Mouse (Mus musculus) CH12F3 (cell line): Measurements from ENCODE around the gene Magi2.
"Not testable (repeated sequence)": the region's sequence is repeated elsewhere in the genome, so short reads cannot be mapped to it uniquely, and the experiment has no call there.

ENCODE experiments used
- in situ Hi-C: fragments of 300-500 bp; cut with MboI; formaldehyde crosslinking; loops from 2 replicates; pipeline ENCODE4 v1.14.3; 2020; ENCODE audit warnings: low sequenced_read_pairs

Gene Magi2

GRCm38 (mm10) chr5:20470466-20470865 is 1243.6 kb downstream of the Magi2 start:
- in situ Hi-C loops, result no loop called here

DNA sequence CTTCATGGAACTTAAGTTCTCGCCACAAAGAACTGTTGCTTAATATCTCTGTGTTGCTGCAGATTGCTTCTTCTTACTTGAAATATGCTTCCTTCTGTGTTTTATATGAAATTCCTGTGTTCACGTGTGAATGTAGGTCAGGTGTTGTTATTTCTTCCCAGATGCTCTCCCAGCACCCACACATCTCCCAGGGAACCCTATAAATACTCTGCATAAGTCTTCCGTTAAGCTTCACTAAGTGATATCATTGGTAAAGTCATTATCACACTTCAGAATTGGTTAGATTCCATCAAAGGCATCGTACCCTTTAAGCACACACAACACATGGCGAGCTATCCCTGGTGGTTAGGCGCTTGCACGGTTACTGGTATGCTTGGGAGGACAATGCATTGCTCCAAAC is 1257.7 kb downstream of the Magi2 start:
- in situ Hi-C loops, result no loop called here

DNA sequence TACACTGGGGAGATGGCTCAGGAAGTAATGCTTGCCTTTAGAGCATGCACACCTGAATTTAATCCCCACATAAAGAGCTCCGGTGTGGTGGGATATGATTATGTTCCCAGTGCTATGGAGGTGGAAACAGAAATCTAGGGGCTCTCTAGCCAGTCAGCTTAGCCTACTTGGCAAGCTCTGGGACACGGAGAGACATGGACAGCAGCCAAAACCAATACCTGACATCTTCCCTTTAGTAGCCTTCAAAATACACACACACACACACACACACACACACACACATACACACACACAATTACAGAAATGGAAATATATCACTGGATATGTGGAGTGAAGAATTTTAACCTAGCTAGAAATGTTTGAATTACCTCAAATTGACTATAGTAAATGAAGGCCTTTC is 1265.1 kb downstream of the Magi2 start:
- in situ Hi-C loops, result no loop called here

GRCm38 (mm10) chr5:20492679-20493078 is 1265.8 kb downstream of the Magi2 start:
- in situ Hi-C loops, result no loop called here

GRCm38 (mm10) chr5:20494010-20494409 is 1267.2 kb downstream of the Magi2 start:
- in situ Hi-C loops, result no loop called here

GRCm38 (mm10) chr5:20496924-20497323 is 1270.1 kb downstream of the Magi2 start:
- in situ Hi-C loops, result no loop called here

GRCm38 (mm10) chr5:20499031-20499600 is 1272.3 kb downstream of the Magi2 start:
- in situ Hi-C loops, result no loop called here

GRCm38 (mm10) chr5:20508609-20509008 is 1281.8 kb downstream of the Magi2 start:
- in situ Hi-C loops, result no loop called here

GRCm38 (mm10) chr5:20509606-20510005 is 1282.8 kb downstream of the Magi2 start:
- in situ Hi-C loops, result no loop called here

- in situ Hi-C loops, result no loop called here
Observed at GRCm38 (mm10) chr5:20512377-20513126, 1285.7 kb downstream of the Magi2 start.

- in situ Hi-C loops, result no loop called here
Observed at GRCm38 (mm10) chr5:20521639-20522038, 1294.8 kb downstream of the Magi2 start.

GRCm38 (mm10) chr5:20522047-20522446 is 1295.2 kb downstream of the Magi2 start:
- in situ Hi-C loops, result no loop called here

DNA sequence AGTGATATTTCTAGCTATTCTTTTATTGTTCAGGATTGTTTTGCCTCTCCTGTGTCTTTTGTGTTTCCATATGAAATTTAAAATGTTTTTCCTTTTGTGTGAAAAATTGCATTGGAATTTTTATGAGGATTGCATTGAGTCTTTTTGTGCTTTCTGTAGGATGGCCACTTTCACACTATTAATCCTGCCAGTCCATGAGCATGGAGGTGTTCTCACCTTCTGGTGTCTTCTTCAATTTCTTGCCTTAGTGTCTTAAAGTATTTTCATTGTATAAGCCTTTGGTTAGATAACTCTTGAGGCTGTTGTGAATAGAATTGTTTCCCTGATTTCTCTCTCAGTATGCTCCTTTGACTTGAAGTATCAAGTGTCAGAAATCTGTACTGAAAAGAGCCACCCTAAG is 1296.9 kb downstream of the Magi2 start:
- in situ Hi-C loops, result no loop called here

GRCm38 (mm10) chr5:20526588-20526987 is 1299.8 kb downstream of the Magi2 start:
- in situ Hi-C loops, result not testable (repeated sequence)

- in situ Hi-C loops, result no loop called here
Observed at GRCm38 (mm10) chr5:20536544-20536943, 1309.7 kb downstream of the Magi2 start.

DNA sequence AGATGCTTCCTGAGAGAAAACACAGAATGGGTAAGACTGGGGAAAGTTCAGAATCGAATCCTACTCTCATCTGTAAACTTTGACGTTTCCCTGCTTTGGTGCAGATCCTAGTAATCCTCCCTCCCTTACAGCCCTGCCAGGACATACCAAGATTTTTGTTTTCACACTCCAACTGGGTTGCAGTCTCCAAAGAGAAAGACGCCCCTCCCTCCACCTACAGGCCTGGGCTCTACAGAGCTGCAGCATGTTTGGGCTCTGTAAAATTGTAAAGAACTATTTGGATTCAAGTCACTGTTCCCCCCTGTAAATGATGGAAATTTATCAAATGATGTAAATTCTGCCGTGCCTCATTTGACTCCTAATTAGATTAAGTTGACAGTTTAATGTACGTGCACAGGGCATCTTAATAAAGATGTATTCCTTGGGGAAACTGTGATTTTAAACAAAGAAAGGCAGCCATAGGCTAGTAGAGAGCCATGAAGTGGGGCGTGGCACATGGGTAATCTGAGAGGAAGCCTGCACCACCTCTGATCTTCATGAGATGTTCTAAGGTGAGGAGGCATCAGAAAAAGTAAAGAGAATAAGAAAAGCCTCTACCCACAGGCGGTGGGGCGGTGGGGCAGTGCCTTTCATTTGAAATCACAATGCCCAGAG is 1310.7 kb downstream of the Magi2 start:
- in situ Hi-C loops, result no loop called here

DNA sequence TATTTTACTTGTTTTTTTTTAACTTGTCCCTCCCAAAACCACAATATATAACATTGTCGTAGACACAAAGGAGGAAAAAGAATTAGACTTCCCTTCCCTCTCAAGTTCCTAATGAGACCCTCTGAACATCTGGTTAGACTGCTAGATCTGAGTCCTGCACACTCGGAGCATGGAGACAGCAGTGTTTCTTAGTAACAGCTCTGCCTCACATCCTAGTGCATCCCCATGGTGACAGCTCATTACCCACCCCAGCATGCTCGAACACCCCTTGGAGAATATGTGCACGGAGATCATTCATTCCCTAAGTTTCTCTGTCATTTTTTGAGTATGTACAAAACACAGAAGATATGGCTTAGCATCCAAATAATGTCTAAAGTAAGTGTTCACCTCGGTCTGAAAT is 1317.5 kb downstream of the Magi2 start:
- in situ Hi-C loops, result no loop called here

GRCm38 (mm10) chr5:20559378-20559777 is 1332.5 kb downstream of the Magi2 start:
- in situ Hi-C loops, result no loop called here

- in situ Hi-C loops, result no loop called here
Observed at GRCm38 (mm10) chr5:20559821-20560220, 1333.0 kb downstream of the Magi2 start.

GRCm38 (mm10) chr5:20568421-20568820 is 1341.6 kb downstream of the Magi2 start:
- in situ Hi-C loops, result no loop called here

- in situ Hi-C loops, result no loop called here
Observed at GRCm38 (mm10) chr5:20568966-20569365, 1342.1 kb downstream of the Magi2 start.

DNA sequence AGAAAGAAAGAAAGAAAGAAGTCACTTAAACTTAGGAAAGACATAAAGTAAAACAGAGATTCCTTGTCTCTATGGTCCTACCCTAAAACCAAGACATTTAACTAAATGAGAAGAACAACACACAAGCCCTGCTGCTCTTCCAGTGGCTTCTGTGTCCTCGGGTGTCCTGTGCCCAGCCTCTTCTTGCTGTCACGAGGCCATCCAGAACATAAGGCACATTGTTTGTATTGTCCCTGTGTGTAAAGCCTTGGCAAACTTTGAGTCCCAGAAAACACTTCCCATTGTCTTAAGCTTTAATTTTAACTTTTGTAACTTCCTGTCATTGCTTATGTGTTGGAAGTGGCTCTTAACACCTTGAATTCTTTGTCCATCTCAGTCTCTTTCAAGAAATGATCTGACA is 1348.0 kb downstream of the Magi2 start:
- in situ Hi-C loops, result no loop called here
